In genomic region chr1:167638053-167638452, GRCm38 (mm10) we compare ENCODE assay signal across 9 mouse cellular contexts. TPM values are rescaled to one million over a fixed set of nuclear protein-coding genes. Genes with fewer than 3 reads are reported as not detected.
DNase-seq lines count a peak whose midpoint lies in the region; ATAC-seq lines count a peak whose summit lies in the region.
"Had no signal": no experiment of that assay in that cellular context is flagged by ENCODE, and none has a peak within 500 bp of the region (broad histone marks: within the 10 kb centered on the region; RNA-seq: fewer than 3 reads in every experiment).

No protein-coding gene starts in this region.

- no peak overlapping the region for H3K27ac ChIP-seq in heart, embryonic 12.5 days (ENCODE audit: poor library complexity, severe bottlenecking)

- intact Hi-C loops in heart, postnatal 10 days (cut with DNase I), result loop anchor here (5.0 kb wide), 1 partner anchor 66 kb away; no protein-coding TSS in a partner anchor

- DNase-seq in heart, postnatal 10 days, result peak; percentile 40 to 62
- peak; percentile 29 to 35 for DNase-seq in right cerebral cortex, adult 2 months (ENCODE audit: low spot score in 2 of 2)
- DNase-seq in right cerebral cortex, postnatal 25 days, result no peak
- DNase-seq in embryo, embryonic 11 days, result peak; percentile 67
- peak; percentile 26 to 64 for DNase-seq in layer of hippocampus, postnatal 25 days (ENCODE audit: extremely low spot score in 1 of 2, low spot score in 1 of 2)
- DNase-seq in retina, postnatal 7 days (ENCODE audit: low read depth, low spot score), result peak; percentile 28
- DNase-seq in adipocyte (ENCODE audit: low spot score), result no peak

- H3K4me1 ChIP-seq in heart, embryonic 12.5 days (replicated peaks), result no peaks in the 10 kb centered on the region

- 27% methylated on average over 13 of the region's 13 CpGs for WGBS in heart, embryonic 12.5 days

- ATAC-seq in heart, embryonic 12.5 days (ENCODE audit: insufficient number of reproducible peaks, low FRiP score), result no peak

- H3K4me2 ChIP-seq in heart, embryonic 12.5 days, result no peak overlapping the region

- peaks cover 11% of the 10 kb centered on the region for H3K27me3 ChIP-seq in heart, embryonic 12.5 days (replicated peaks)

- H3K9me3 ChIP-seq in heart, embryonic 12.5 days (replicated peaks), result no peaks in the 10 kb centered on the region

- no peak overlapping the region for H3K4me3 ChIP-seq in heart, embryonic 12.5 days

- no peak overlapping the region for H3K9ac ChIP-seq in heart, embryonic 12.5 days

- H3K36me3 ChIP-seq in heart, embryonic 12.5 days, result no peaks in the 10 kb centered on the region

RNA-seq across cellular contexts. Expression of gene Rxrg, which starts 39.9 kb away (rescaled TPM):
- 10 to 100 TPM; 25.8 to 28.4 TPM for total RNA-seq in heart, postnatal 10 days (2021)
- 1.7 TPM in 2 replicates for polyA plus RNA-seq in heart, embryonic 12.5 days (2016; fragmentation: Nextera tagmentation; extraction: Ambion mirVana)
- total RNA-seq in layer of hippocampus, postnatal 25 days (2021), result 1 to 10 TPM; 5.9 to 8.1 TPM

RNA-seq across cellular contexts. Expression of gene Lmx1a, which starts 51.0 kb away (rescaled TPM):
- not detected for total RNA-seq in heart, postnatal 10 days (2021)
- polyA plus RNA-seq in heart, embryonic 12.5 days (2016; fragmentation: Nextera tagmentation; extraction: Ambion mirVana), result 3.5 TPM in 2 replicates
- under 1 TPM; 0.07 to 0.09 TPM for total RNA-seq in layer of hippocampus, postnatal 25 days (2021)
- polyA plus RNA-seq: spleen, adult 2 months had no signal

Comparison
In these comparisons a context has a peak if more than half of its experiments do, and no peak if none do; other contexts are left out.
1. DNase-seq: peak in heart, postnatal 10 days (2 of 2), right cerebral cortex, adult 2 months (2 of 2), embryo, embryonic 11 days (single experiment), layer of hippocampus, postnatal 25 days (2 of 2) and retina, postnatal 7 days (single experiment); none in right cerebral cortex, postnatal 25 days (single experiment) and adipocyte (single experiment).